Mouse (Mus musculus) heart, embryonic 13.5 days (tissue): ENCODE measurements around the gene Adprhl2. TPM values are rescaled to one million over a fixed set of nuclear protein-coding genes. Genes with fewer than 3 reads are reported as not detected.
A peak's percentile ranks its signal among the peaks of the same experiment; 100 is the strongest.

ENCODE experiments used
- ATAC-seq: fragments of 200-750 bp; cut with Nextera tagmentation; 2 replicates; pipeline ENCODE4 v1.8.0; 2017; ENCODE audit warnings: moderate TSS enrichment; ENCODE audit not compliant: insufficient number of reproducible peaks, low FRiP score, low TSS enrichment; ENCODE audit errors: extremely low read depth
- H3K27ac ChIP-seq: fragments of 300-500 bp; sonication (generic); replicated peaks from 2 replicates; pipeline ENCODE4 v1.5.1; 2015; ENCODE audit warnings: moderate library complexity, mild to moderate bottlenecking, inconsistent platforms
- H3K27me3 ChIP-seq: fragments of 300-500 bp; sonication (generic); replicated peaks from 2 replicates; pipeline ENCODE4 v1.6.1; 2015; ENCODE audit warnings: mild to moderate bottlenecking, inconsistent platforms
- H3K36me3 ChIP-seq: fragments of 300-500 bp; sonication (generic); 2 replicates; pipeline ENCODE4 v1.6.1; 2015; ENCODE audit warnings: mild to moderate bottlenecking, inconsistent platforms
- H3K4me1 ChIP-seq: fragments of 300-500 bp; sonication (generic); 2 replicates; pipeline ENCODE4 v1.6.1; 2015; ENCODE audit warnings: inconsistent platforms
- H3K4me2 ChIP-seq: fragments of 300-500 bp; sonication (generic); 2 replicates; pipeline ENCODE4 v1.6.1; 2015; ENCODE audit warnings: inconsistent platforms, mild to moderate bottlenecking, moderate library complexity
- H3K4me3 ChIP-seq: fragments of 300-500 bp; sonication (generic); 2 replicates; pipeline ENCODE4 v1.5.1; 2015; ENCODE audit warnings: moderate library complexity, mild to moderate bottlenecking, inconsistent platforms
- H3K9ac ChIP-seq: fragments of 300-500 bp; sonication (generic); 2 replicates; pipeline ENCODE4 v1.6.1; 2015; ENCODE audit warnings: inconsistent platforms, mild to moderate bottlenecking, moderate library complexity
- H3K9me3 ChIP-seq: fragments of 300-500 bp; sonication (generic); 2 replicates; pipeline ENCODE4 v1.6.1; 2016; ENCODE audit warnings: inconsistent platforms
- WGBS: fragments of 180-500 bp; shearing (Covaris S2); methylation state at CpG from one replicate; pipeline ENCODE4 v1.1.7; 2015; ENCODE audit warnings: mixed read lengths; 5-methylcytosine and 5-hydroxymethylcytosine counted together
- polyA plus RNA-seq: library from polyadenylated mRNA; unstranded; fragments of >200 nt; fragmentation: Nextera tagmentation; extraction: Ambion mirVana; gene quantifications from 2 replicates; pipeline ENCODE4 v1.2.1, GENCODE M21; 2015

Gene Adprhl2
- polyA plus RNA-seq, 1 experiment from 2014 or later, result 40.5 TPM

GRCm38 (mm10) chr4:126321854-126322511 lies 480 bp upstream of the Adprhl2 start:
- Histone ChIP-seq H3K27me3 (peaks cover 41% of the 10 kb centered on the region), H3K4me1 (peaks cover 30% of the 10 kb centered on the region), H3K27ac (no peak overlapping the region), H3K9me3 (no peaks in the 10 kb centered on the region), H3K4me3 (peak overlapping the region; percentile 86), H3K4me2 (peak overlapping the region; percentile 95), H3K36me3 (peaks cover 20% of the 10 kb centered on the region), H3K9ac (peak overlapping the region; percentile 93)
- no peak for ATAC-seq
- WGBS, result 51% methylated on average over 28 of the region's 28 CpGs

DNA sequence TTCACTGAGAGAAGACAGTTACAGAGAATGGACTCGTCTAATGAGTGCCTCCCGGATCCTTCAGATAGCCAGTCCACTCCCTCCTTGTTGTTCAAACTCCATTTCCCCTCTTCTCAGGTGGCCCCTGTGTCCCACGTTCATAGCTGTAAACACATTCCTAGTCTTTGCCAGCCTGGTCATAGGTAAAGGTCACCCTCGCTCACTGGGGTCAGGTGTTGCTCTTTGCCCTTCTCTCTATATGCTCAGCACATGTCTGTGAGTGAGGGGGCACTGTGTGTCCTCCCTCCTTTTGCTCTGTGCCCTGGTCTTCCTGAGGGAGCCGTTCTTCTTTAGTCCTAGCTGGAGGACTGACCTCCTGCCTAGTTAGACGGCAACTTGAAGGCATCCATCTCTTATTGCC lies 1.7 kb downstream of the Adprhl2 start:
- Histone ChIP-seq H3K27me3 (peaks cover 28% of the 10 kb centered on the region), H3K4me1 (peaks cover 31% of the 10 kb centered on the region), H3K4me2 (peak overlapping the region; percentile 95; the same call in 1 of the 2 replicates), H3K9ac (peak overlapping the region; percentile 37; the same call in 1 of the 2 replicates), H3K4me3 (no peak overlapping the region), H3K36me3 (peaks cover 40% of the 10 kb centered on the region), H3K27ac (no peak overlapping the region), H3K9me3 (no peaks in the 10 kb centered on the region)
- 77% methylated on average over 6 of the region's 6 CpGs for WGBS
- no peak for ATAC-seq

DNA sequence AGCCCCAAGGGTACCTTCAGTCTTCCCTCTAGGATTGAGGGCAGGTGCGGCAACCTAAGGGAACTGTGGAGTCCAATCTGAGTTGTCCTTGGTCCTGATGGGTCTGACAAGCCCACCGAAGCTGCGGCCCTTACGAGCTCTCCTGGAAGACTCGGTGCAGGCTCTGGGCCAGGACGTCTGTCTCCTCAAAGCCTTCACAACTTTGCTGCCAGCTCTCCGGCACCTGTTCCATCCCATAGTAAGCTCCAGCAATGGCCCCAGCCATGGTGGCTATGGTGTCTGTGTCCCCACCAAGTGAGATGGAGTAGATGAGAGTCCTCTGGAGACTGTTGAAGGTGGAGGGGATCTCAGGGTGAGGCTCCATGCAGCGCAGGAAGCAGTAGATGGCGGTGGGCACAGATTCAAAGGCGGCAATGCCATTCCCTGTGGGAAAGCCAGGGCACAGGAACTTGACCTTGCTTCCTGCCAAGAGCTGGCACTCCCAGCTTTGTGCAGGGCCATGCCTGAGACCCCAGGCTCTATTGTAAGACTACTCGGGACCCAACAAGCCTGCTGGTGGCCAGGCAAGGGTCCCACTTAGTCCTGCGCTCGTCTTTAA lies 5.0 kb downstream of the Adprhl2 start:
- Histone ChIP-seq H3K9me3 (no peaks in the 10 kb centered on the region), H3K4me3 (no peak overlapping the region), H3K36me3 (peaks cover 43% of the 10 kb centered on the region), H3K27ac (no peak overlapping the region), H3K4me1 (peaks cover 42% of the 10 kb centered on the region), H3K9ac (no peak overlapping the region), H3K27me3 (no peaks in the 10 kb centered on the region; the same call in 1 of the 2 replicates), H3K4me2 (no peak overlapping the region)
- 89% methylated on average over 13 of the region's 13 CpGs for WGBS
- ATAC-seq, result no peak

- H3K4me1 ChIP-seq, result peaks cover 42% of the 10 kb centered on the region
- H3K27ac ChIP-seq, result no peak overlapping the region
- ATAC-seq, result no peak
- H3K9me3 ChIP-seq, result no peaks in the 10 kb centered on the region
- peaks cover 43% of the 10 kb centered on the region for H3K36me3 ChIP-seq
- no peak overlapping the region for H3K4me3 ChIP-seq
- H3K9ac ChIP-seq, result no peak overlapping the region
- no peaks in the 10 kb centered on the region; the same call in 1 of the 2 replicates for H3K27me3 ChIP-seq
- H3K4me2 ChIP-seq, result no peak overlapping the region
- WGBS, result 34% methylated on average over 5 of the region's 5 CpGs
These were observed 5.6 kb downstream of the Adprhl2 start for GRCm38 (mm10) chr4:126315931-126316330.

DNA sequence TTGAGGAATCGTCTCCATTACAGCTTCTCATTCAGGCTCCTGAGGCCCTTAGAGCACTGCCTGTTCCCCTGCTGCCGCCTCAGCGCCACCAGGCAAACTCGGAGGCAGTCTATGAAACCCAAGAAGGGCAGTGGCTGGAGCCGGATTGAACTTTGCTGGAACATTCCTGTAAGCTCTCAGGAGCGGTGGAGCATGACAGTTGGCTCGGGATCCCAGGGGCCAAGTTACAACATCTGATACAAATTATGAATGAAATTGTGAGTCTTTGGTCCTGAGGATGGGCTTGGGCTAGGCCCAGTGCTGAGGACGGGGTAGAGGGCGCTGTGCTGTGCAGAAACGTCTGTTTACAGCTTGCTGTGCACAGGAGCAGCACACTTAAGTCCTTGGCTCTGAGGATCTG lies 7.1 kb downstream of the Adprhl2 start:
- no peaks in the 10 kb centered on the region for H3K9me3 ChIP-seq
- peaks cover 40% of the 10 kb centered on the region for H3K36me3 ChIP-seq
- no peak overlapping the region for H3K4me2 ChIP-seq
- 60% methylated on average over 10 of the region's 10 CpGs for WGBS
- no peak overlapping the region for H3K4me3 ChIP-seq
- ATAC-seq, result no peak
- peaks cover 2% of the 10 kb centered on the region for H3K27me3 ChIP-seq
- H3K9ac ChIP-seq, result no peak overlapping the region
- H3K4me1 ChIP-seq, result peaks cover 32% of the 10 kb centered on the region
- no peak overlapping the region for H3K27ac ChIP-seq

DNA sequence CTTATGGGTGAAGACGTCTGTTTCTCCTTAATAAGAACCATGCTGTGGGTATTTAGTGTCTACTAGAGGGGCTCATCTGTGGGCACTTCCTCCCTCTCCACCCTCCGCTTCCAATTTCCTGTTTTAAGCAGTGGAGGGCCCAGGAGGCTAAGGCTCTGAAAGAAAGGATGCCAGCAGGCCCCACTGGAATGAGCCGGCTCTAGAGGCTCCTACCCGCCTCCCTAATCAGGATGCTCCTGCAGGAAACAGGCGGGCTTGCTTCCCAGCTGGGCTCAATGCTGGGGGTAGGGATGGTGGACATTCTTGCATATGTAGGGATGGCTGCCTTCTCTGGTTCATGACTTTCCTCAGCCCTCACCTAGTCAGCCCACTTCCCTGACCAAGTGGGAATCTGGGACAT lies 8.3 kb downstream of the Adprhl2 start:
- Histone ChIP-seq H3K27me3 (peaks cover 11% of the 10 kb centered on the region), H3K9me3 (no peaks in the 10 kb centered on the region), H3K4me1 (peaks cover 35% of the 10 kb centered on the region), H3K27ac (no peak overlapping the region), H3K9ac (0 out of 2 replicates have a peak overlapping the region, but pooled peaks have one; percentile 13), H3K4me3 (no peak overlapping the region), H3K36me3 (peaks cover 35% of the 10 kb centered on the region), H3K4me2 (no peak overlapping the region)
- ATAC-seq, result no peak
- WGBS, result 32% methylated on average over 5 of the region's 5 CpGs

- H3K4me3 ChIP-seq, result no peak overlapping the region
- 86% methylated on average over 16 of the region's 16 CpGs for WGBS
- ATAC-seq, result no peak
These were observed 9.8 kb downstream of the Adprhl2 start for GRCm38 (mm10) chr4:126311566-126312200.

GRCm38 (mm10) chr4:126310344-126310743 lies 11.2 kb downstream of the Adprhl2 start:
- Histone ChIP-seq H3K9me3 (no peaks in the 10 kb centered on the region), H3K36me3 (peaks cover 6% of the 10 kb centered on the region; the same call in 1 of the 2 replicates), H3K4me1 (peaks cover 29% of the 10 kb centered on the region), H3K4me3 (no peak overlapping the region), H3K9ac (no peak overlapping the region), H3K4me2 (no peak overlapping the region), H3K27ac (no peak overlapping the region), H3K27me3 (peaks cover 11% of the 10 kb centered on the region)
- ATAC-seq, result no peak
- 70% methylated on average over 7 of the region's 7 CpGs for WGBS

More at GRCm38 (mm10) chr4:126311566-126312200, 9.8 kb downstream of the Adprhl2 start:
- no peak overlapping the region for H3K4me2 ChIP-seq
- H3K36me3 ChIP-seq, result peaks cover 20% of the 10 kb centered on the region
- H3K9me3 ChIP-seq, result no peaks in the 10 kb centered on the region
- H3K27ac ChIP-seq, result no peak overlapping the region
- peaks cover 35% of the 10 kb centered on the region for H3K4me1 ChIP-seq
- no peak overlapping the region for H3K9ac ChIP-seq
- peaks cover 11% of the 10 kb centered on the region for H3K27me3 ChIP-seq

DNA sequence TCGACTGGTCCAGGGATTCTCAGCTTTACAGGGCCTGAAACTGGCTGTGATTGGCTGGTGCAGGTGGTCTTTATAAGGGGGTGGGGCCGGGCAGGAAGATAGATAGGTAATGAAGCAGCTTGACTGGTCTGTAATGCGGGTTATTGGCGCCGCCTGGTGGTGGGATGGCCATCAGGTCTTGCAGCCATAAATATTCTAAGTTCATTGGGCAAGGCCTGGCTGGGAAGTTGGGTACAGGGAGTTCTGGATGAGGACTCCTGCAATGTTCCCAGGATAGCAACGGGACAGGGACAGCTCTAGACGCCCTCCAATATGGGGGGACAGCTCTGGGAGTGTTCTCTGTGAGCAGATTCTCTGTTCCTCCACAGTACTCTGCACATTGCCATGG lies 11.6 kb downstream of the Adprhl2 start:
- H3K9ac ChIP-seq, result no peak overlapping the region
- no peak; the same call in 1 of the 2 replicates for ATAC-seq

DNA sequence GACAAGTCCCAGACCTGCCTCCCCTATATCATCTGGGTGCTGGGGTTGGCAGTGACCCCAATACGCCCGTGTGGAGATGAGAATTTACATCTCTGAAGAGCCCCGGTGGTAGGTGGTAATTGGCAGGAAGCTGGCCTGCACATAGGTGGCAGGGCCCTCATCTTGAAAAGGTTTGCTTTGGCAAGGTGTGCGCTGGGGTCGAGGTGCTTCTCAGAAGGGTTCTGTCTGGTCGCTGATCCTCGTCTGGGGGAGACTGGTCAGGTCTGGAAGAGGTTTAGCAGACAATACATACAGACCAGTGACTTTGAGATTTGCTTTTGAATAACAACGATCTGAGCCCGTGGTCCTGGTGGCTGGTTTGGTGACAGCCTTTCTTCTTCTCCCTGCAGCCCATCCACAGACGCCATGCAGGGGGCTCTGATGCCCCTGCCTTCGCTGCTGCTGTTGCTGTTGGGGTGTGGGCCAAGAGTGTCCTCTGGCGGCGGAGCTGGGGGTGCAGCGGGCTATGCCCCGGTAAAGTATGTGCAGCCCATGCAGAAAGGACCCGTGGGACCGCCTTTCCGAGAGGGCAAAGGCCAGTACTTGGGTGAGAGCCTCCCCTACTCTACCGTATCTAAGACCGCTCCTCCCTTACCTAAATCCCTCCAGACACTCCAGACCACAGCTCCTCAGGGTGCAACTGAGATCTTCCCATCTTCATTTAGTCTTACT lies 12.1 kb downstream of the Adprhl2 start:
- Histone ChIP-seq H3K9ac (no peak overlapping the region), H3K4me1 (peaks cover 21% of the 10 kb centered on the region), H3K27ac (no peak overlapping the region), H3K4me3 (0 out of 2 replicates have a peak overlapping the region, but pooled peaks have one; percentile 1), H3K4me2 (peak overlapping the region; percentile 54), H3K27me3 (peaks cover 11% of the 10 kb centered on the region), H3K36me3 (no peaks in the 10 kb centered on the region), H3K9me3 (no peaks in the 10 kb centered on the region)
- no peak for ATAC-seq
- WGBS, result 15% methylated on average over 20 of the region's 20 CpGs

More for the DNA sequence above, 11.6 kb downstream of the Adprhl2 start:
- peaks cover 26% of the 10 kb centered on the region for H3K4me1 ChIP-seq
- H3K27me3 ChIP-seq, result peaks cover 11% of the 10 kb centered on the region
- no peaks in the 10 kb centered on the region for H3K9me3 ChIP-seq
- H3K4me2 ChIP-seq, result peak overlapping the region; percentile 54
- 0 out of 2 replicates have a peak overlapping the region, but pooled peaks have one; percentile 1 for H3K4me3 ChIP-seq
- WGBS, result under 1% methylated on average over 7 of the region's 7 CpGs
- 0 out of 2 replicates have a peak, but pooled peaks cover 3% of the 10 kb centered on the region for H3K36me3 ChIP-seq
- H3K27ac ChIP-seq, result no peak overlapping the region

DNA sequence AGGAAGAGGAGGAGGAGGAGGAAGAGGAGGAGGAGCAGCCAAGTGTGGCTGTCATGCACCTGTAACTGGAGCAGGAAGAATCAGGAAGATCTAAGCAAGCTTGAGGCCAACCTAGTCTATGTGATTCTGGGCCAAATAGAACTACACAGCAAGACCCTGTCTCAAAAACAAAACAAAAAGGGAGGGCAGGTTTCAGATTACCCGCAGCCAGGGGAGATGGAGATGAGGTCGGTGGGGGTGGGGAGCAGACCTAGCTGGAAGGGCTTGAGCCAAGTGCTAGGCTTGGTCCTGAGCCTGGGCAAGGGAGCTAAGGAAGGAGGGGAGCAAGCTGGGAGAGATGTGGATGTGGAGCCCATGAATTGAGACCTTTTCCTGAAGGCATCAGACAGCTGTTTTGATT lies 14.7 kb downstream of the Adprhl2 start:
- no peaks in the 10 kb centered on the region for H3K36me3 ChIP-seq
- H3K4me3 ChIP-seq, result no peak overlapping the region
- peaks cover 36% of the 10 kb centered on the region for H3K27me3 ChIP-seq
- WGBS, result 19% methylated on average over 2 of the region's 2 CpGs
- H3K4me2 ChIP-seq, result no peak overlapping the region
- no peak overlapping the region for H3K9ac ChIP-seq
- no peak overlapping the region for H3K27ac ChIP-seq
- no peaks in the 10 kb centered on the region for H3K9me3 ChIP-seq
- ATAC-seq, result no peak
- peaks cover 9% of the 10 kb centered on the region for H3K4me1 ChIP-seq
